Mouse (Mus musculus): ENCODE measurements around the gene F11r. TPM values are rescaled to one million over a fixed set of nuclear protein-coding genes. Genes with fewer than 3 reads are reported as not detected.

The F11r gene
- polyA plus RNA-seq (2012; ENCODE audit: low replicate concordance) = 0.45 and 8.3 TPM in 2 replicates

GRCm38 (mm10) chr1:171437264-171438013 lies at the start of gene F11r:
Gene F11r, plus strand, starts transcription at chr1:171437535.

DNA sequence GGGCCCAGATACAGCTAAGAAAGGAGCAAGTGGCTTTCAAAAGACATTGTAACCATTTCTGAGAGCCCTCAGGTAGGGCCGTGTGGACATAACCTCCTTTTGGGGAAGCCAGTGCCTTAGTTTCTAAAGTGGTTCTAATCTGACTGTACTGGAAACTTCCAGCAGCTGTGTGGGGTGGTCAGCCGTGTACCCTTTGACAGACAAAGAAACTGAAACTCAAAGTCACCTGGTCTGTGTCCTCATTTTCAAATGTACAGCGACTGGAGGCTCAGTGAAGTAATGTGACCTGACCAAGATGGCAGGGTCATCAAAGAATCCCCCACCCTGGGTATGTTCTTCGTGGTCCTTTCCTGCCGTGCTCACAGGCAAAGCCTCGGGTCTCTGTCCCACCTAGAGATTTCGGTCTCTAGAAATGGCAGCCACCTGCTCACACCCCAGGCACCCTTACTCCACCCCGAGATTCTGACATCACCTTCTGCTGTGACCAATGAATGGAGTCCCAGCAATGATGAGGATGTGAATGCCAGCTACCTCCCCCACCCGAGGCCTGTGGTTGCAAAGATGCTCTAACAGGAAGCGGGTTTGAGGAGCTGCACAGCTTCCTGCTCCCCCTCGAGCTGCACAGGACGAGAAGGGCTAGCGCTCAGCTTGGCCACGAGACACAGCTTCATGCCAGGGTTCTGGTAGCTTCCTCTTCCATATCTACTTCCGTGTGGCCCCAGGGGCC lies 48.8 kb upstream of the F11r start, which contains the start of gene Arhgap30:
Arhgap30 (plus strand) TSS at position 579 of the 727 bp plus-strand sequence.

GRCm38 (mm10) chr1:171410947-171411484 lies 26.3 kb upstream of the F11r start, which contains the start of gene Usf1:
Gene Usf1, plus strand, starts transcription at chr1:171411313.

GRCm38 (mm10) chr1:171418660-171419059 lies 18.7 kb upstream of the F11r start, which contains the start of gene Tstd1:
Gene Tstd1, plus strand, starts transcription at chr1:171418872.

DNA sequence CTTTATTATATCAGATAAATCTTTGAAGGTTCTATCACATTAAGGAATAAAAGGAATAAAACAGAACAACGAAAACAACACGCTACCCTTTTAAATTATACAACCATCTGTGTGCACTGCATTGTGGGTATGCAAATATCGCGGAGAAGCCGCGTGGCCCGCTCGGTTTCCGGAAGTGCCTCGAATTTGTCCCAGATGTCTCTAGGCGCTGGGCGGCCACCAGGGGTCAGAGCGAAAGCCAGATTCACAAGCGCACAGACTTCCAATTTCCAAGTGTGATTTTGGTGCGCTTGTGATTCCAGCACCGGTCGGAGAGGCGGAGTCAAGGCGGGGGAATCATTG lies 65.9 kb downstream of the F11r start, which contains the start of gene Alyref2:
Alyref2 (plus strand) TSS at position 229 of the 342 bp plus-strand sequence.

Other genes with a start within 250 kb of the F11r start
- gene Pcp4l1, start 241.3 kb upstream of the F11r start, polyA plus RNA-seq (2012; ENCODE audit: low replicate concordance) = 0.62 and 0.98 TPM in 2 replicates
- gene Nr1i3, start 223.6 kb upstream of the F11r start, polyA plus RNA-seq (2012; ENCODE audit: low replicate concordance) = not detected in 2 replicates
- 26.4 and 37.3 TPM in 2 replicates for gene Tomm40l, start 215.0 kb upstream of the F11r start, polyA plus RNA-seq (2012; ENCODE audit: low replicate concordance)
- not detected in 2 replicates for gene Apoa2, start 212.5 kb upstream of the F11r start, polyA plus RNA-seq (2012; ENCODE audit: low replicate concordance)
- gene Fcer1g, start 203.2 kb upstream of the F11r start, polyA plus RNA-seq (2012; ENCODE audit: low replicate concordance) = 4.7 and 8.4 TPM in 2 replicates
- 0.84 and 2.4 TPM in 2 replicates for gene Adamts4, start 187.1 kb upstream of the F11r start, polyA plus RNA-seq (2012; ENCODE audit: low replicate concordance)
- 38.4 and 41.1 TPM in 2 replicates for gene Ndufs2, start 186.1 kb upstream of the F11r start, polyA plus RNA-seq (2012; ENCODE audit: low replicate concordance)
- 42.5 and 71.9 TPM in 2 replicates for gene B4galt3, start 167.2 kb upstream of the F11r start, polyA plus RNA-seq (2012; ENCODE audit: low replicate concordance)
- 169 and 176 TPM in 2 replicates for gene Ppox, start 156.3 kb upstream of the F11r start, polyA plus RNA-seq (2012; ENCODE audit: low replicate concordance)
- gene Usp21, start 149.5 kb upstream of the F11r start, polyA plus RNA-seq (2012; ENCODE audit: low replicate concordance) = 127 and 157 TPM in 2 replicates
- gene Ufc1, start 142.5 kb upstream of the F11r start, polyA plus RNA-seq (2012; ENCODE audit: low replicate concordance) = 14.2 and 23.6 TPM in 2 replicates
- gene Dedd, start 108.4 kb upstream of the F11r start, polyA plus RNA-seq (2012; ENCODE audit: low replicate concordance) = 5.3 and 15.7 TPM in 2 replicates
- gene Nit1, start 91.9 kb upstream of the F11r start, polyA plus RNA-seq (2012; ENCODE audit: low replicate concordance) = 4.9 and 11.5 TPM in 2 replicates
- 5.4 and 7.4 TPM in 2 replicates for gene Pfdn2, start 91.9 kb upstream of the F11r start, polyA plus RNA-seq (2012; ENCODE audit: low replicate concordance)
- 0.22 and 0.81 TPM in 2 replicates for gene Klhdc9, start 76.7 kb upstream of the F11r start, polyA plus RNA-seq (2012; ENCODE audit: low replicate concordance)
- 0.87 and 1.1 TPM in 2 replicates for gene Nectin4, start 67.4 kb upstream of the F11r start, polyA plus RNA-seq (2012; ENCODE audit: low replicate concordance)
- gene Arhgap30, start 48.6 kb upstream of the F11r start, polyA plus RNA-seq (2012; ENCODE audit: low replicate concordance) = 30.2 and 30.6 TPM in 2 replicates
- 16.5 and 28.1 TPM in 2 replicates for gene Usf1, start 26.2 kb upstream of the F11r start, polyA plus RNA-seq (2012; ENCODE audit: low replicate concordance)
- not detected in 2 replicates for gene Tstd1, start 18.7 kb upstream of the F11r start, polyA plus RNA-seq (2012; ENCODE audit: low replicate concordance)
- gene Alyref2, start 65.9 kb downstream of the F11r start, polyA plus RNA-seq (2012; ENCODE audit: low replicate concordance) = 5.6 and 7.1 TPM in 2 replicates
- gene Itln1, start 97.8 kb downstream of the F11r start, polyA plus RNA-seq (2012; ENCODE audit: low replicate concordance) = not detected in 2 replicates
- gene Cd244a, start 121.7 kb downstream of the F11r start, polyA plus RNA-seq (2012; ENCODE audit: low replicate concordance) = 0.30 TPM in 1 of 2 replicates, not detected in the other
- gene Ly9, start 169.9 kb downstream of the F11r start, polyA plus RNA-seq (2012; ENCODE audit: low replicate concordance) = 1.4 and 2.4 TPM in 2 replicates
- 0.35 and 0.47 TPM in 2 replicates for gene Slamf7, start 215.5 kb downstream of the F11r start, polyA plus RNA-seq (2012; ENCODE audit: low replicate concordance)
- gene Cd48, start 244.5 kb downstream of the F11r start, polyA plus RNA-seq (2012; ENCODE audit: low replicate concordance) = 0.25 and 1.9 TPM in 2 replicates